Mouse (Mus musculus) testis, adult 2 months (tissue): ENCODE measurements at regions not wholly inside any gene's neighbourhood (a gene's known extent, or its start where the extent isn't known, plus 50 kb on each side); places are given as distances from the start of the nearest gene placed in this dataset.

Experiments
- CTCF ChIP-seq: fragments of 200-500 bp; IDR thresholded peaks from 2 replicates; pipeline ENCODE4 v1.5.1; 2012; ENCODE audit warnings: low read depth, mild to moderate bottlenecking, inconsistent platforms, low read length, moderate library complexity; ENCODE audit not compliant: control insufficient read depth, insufficient read depth, insufficient replicate concordance
- POLR2A ChIP-seq: fragments of 200-500 bp; IDR thresholded peaks from 2 replicates; pipeline ENCODE4 v1.6.1; 2012; ENCODE audit warnings: low read depth, mild to moderate bottlenecking, inconsistent platforms, low read length, moderate library complexity; ENCODE audit not compliant: control insufficient read depth

- no peak for TF ChIP-seq CTCF
- TF ChIP-seq POLR2A: no peak
Measured at GRCm38 (mm10) chr19:56039091-56040004, 247.6 kb upstream of the Habp2 start.
